Mouse (Mus musculus) embryonic facial prominence, embryonic 11.5 days (tissue): Measurements from ENCODE around the gene Trpc7. TPM values are rescaled to one million over a fixed set of nuclear protein-coding genes. Genes with fewer than 3 reads are reported as not detected.
A peak's percentile ranks its signal among the peaks of the same experiment; 100 is the strongest.

Source experiments
- ATAC-seq: fragments of 200-750 bp; cut with Nextera tagmentation; replicated peaks from 2 replicates; pipeline ENCODE4 v1.8.0; 2017; ENCODE audit warnings: low read depth; ENCODE audit not compliant: insufficient number of reproducible peaks, low FRiP score, low TSS enrichment
- DNase-seq: peaks from one replicate; pipeline ENCODE4 v3.0.0-alpha.2; 2015; ENCODE audit warnings: low spot score
- H3K27ac ChIP-seq: fragments of 300-500 bp; sonication (generic); replicated peaks from 2 replicates; pipeline ENCODE4 v1.5.1; 2014; ENCODE audit warnings: mild to moderate bottlenecking, low read depth, low read length, control low read depth
- H3K27me3 ChIP-seq: fragments of 300-500 bp; sonication (generic); 2 replicates; pipeline ENCODE4 v1.6.1; 2014; ENCODE audit warnings: mild to moderate bottlenecking, low read length, moderate library complexity, mixed read lengths; ENCODE audit not compliant: control insufficient read depth, insufficient read depth
- H3K36me3 ChIP-seq: fragments of 300-500 bp; sonication (generic); replicated peaks from 2 replicates; pipeline ENCODE4 v1.6.1; 2014; ENCODE audit warnings: low read depth, mild to moderate bottlenecking, low read length, moderate library complexity, mixed read lengths; ENCODE audit not compliant: control insufficient read depth, insufficient read depth
- H3K4me1 ChIP-seq: fragments of 300-500 bp; sonication (generic); 2 replicates; pipeline ENCODE4 v1.6.1; 2014; ENCODE audit warnings: low read length, mixed read lengths; ENCODE audit not compliant: control insufficient read depth, insufficient read depth
- H3K4me2 ChIP-seq: fragments of 300-500 bp; sonication (generic); 2 replicates; pipeline ENCODE4 v1.6.1; 2014; ENCODE audit warnings: low read depth, mild to moderate bottlenecking, control low read depth, low read length, moderate library complexity
- H3K4me3 ChIP-seq: fragments of 300-500 bp; sonication (generic); 2 replicates; pipeline ENCODE4 v1.5.1; 2014; ENCODE audit warnings: low read depth, low read length, control low read depth
- H3K9ac ChIP-seq: fragments of 300-500 bp; sonication (generic); replicated peaks from 2 replicates; pipeline ENCODE4 v1.6.1; 2014; ENCODE audit warnings: mild to moderate bottlenecking, control low read depth, low read length
- H3K9me3 ChIP-seq: fragments of 300-500 bp; sonication (generic); replicated peaks from 2 replicates; pipeline ENCODE4 v1.6.1; 2016; ENCODE audit warnings: mild to moderate bottlenecking, low read length, inconsistent platforms, mixed read lengths; ENCODE audit not compliant: control insufficient read depth
- WGBS: fragments of 180-500 bp; shearing (Covaris S2); extraction: QIAGEN DNeasy Blood & Tissue Kit; methylation state at CpG from one replicate; pipeline ENCODE4 v1.1.7; 2014; 5-methylcytosine and 5-hydroxymethylcytosine counted together
- polyA plus RNA-seq: library from polyadenylated mRNA; unstranded; fragments of >200 nt; fragmentation: Nextera tagmentation; extraction: Ambion mirVana; gene quantifications from 2 replicates; pipeline ENCODE4 v1.2.1, GENCODE M21; 2014

The Trpc7 gene
- polyA plus RNA-seq, 1 experiment from 2014 or later: 0.06 TPM

DNA sequence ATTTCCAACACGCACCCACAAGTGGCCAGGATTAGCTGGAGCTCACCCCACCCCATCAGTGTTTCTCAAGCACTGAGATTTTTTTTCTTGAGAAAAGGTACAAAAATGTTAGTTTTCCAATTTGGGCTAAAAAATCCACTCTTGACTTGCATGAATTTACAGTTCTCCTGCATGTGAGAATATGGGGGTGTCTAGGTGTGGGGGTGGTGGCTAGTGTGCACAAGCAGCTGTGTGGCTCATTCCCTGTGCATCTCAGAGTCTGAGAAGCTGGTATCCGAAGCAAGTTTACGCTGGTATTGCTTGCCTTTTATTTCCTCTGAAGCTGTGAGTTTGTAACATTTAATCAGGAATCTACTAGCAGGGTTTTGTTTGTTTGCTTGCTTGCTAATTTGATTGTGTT is 105.1 kb downstream of the Trpc7 start:
- Histone ChIP-seq H3K36me3 (no peaks in the 10 kb centered on the region), H3K4me2 (no peak overlapping the region), H3K9me3 (no peaks in the 10 kb centered on the region), H3K27me3 (no peaks in the 10 kb centered on the region), H3K9ac (no peak overlapping the region), H3K4me1 (no peaks in the 10 kb centered on the region), H3K4me3 (no peak overlapping the region), H3K27ac (no peak overlapping the region)
- no peak for ATAC-seq
- DNase-seq: no peak
- WGBS: 89% methylated on average over 3 of the region's 3 CpGs

DNA sequence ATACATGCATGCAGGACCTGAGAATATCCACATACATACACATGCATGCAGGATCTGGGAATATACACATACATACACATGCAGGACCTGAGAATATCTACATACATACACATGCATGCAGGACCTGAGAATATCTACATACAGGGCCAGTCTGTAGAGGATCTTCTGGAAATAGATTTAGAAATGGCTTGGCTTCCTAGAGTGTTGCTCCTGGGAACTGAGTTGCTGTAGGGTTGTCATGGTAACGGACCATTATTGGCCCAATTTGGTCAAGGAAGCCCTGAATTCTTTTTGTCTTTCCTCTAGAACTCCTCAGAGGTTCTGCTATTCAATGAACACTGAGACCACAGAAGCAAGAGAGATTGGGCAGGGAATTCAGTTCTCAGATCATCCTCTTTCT is 113.2 kb downstream of the Trpc7 start:
- Histone ChIP-seq H3K9ac (no peak overlapping the region), H3K27ac (no peak overlapping the region), H3K27me3 (no peaks in the 10 kb centered on the region), H3K4me1 (no peaks in the 10 kb centered on the region), H3K36me3 (no peaks in the 10 kb centered on the region), H3K4me2 (no peak overlapping the region), H3K4me3 (no peak overlapping the region), H3K9me3 (no peaks in the 10 kb centered on the region)
- 77% methylated on average over 1 of the region's 1 CpGs for WGBS
- DNase-seq (no peak), ATAC-seq (no peak)

DNA sequence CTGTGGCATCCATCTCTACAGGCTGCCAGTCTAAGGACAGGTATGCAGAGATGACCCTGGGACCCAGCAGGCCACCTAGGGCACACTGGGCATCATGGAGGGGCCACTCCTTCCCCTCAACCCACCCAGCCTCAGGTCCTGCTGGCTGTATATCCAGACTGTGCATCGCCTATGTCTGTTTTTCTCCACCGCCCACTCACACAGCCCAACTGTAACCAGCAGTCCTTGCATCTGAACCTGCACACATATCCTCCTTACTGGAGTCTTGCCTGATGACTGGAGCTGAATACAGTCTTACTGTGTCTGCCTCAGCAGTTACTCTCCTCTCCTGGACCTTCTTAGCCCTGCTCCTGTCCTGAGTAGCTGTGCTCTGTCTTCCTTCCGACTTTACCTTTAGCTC is 114.1 kb downstream of the Trpc7 start:
- Histone ChIP-seq H3K27me3 (no peaks in the 10 kb centered on the region), H3K9ac (no peak overlapping the region), H3K9me3 (no peaks in the 10 kb centered on the region), H3K27ac (no peak overlapping the region), H3K4me1 (no peaks in the 10 kb centered on the region), H3K36me3 (no peaks in the 10 kb centered on the region), H3K4me2 (no peak overlapping the region), H3K4me3 (no peak overlapping the region)
- WGBS: 82% methylated on average over 3 of the region's 3 CpGs
- DNase-seq: no peak
- ATAC-seq: no peak

- H3K4me3 ChIP-seq: no peak overlapping the region
- H3K9me3 ChIP-seq: no peaks in the 10 kb centered on the region
- no peak overlapping the region for H3K9ac ChIP-seq
- no peak overlapping the region for H3K27ac ChIP-seq
- H3K4me1 ChIP-seq: no peaks in the 10 kb centered on the region
- no peak for ATAC-seq
- no peaks in the 10 kb centered on the region for H3K36me3 ChIP-seq
- no peak overlapping the region for H3K4me2 ChIP-seq
- 62% methylated on average over 13 of the region's 13 CpGs for WGBS
- H3K27me3 ChIP-seq: no peaks in the 10 kb centered on the region
- no peak for DNase-seq
Observed at GRCm38 (mm10) chr13:56780746-56781469, 114.9 kb downstream of the Trpc7 start.

DNA sequence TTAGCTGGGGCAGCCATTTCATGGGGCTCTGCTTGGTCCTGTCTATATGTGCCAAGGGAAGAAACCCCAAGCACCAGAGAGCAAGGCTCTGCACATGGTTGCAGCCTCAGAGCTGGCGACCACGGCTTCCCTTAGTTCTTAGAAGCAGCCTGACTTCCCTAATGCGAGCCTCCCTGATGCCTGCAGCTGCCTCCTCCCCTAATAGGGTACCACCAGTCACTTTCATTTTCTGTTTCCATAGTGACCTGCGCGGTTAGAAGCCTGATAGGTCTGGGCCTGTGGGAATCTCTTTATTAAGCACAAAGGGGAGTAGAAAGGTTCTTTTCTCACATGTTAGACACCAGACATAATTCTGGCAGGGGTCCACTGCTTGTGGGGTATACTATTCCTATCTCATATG is 121.5 kb downstream of the Trpc7 start:
- whole genome bisulfite sequencing: 50% methylated on average over 5 of the region's 5 CpGs
- peak; percentile 34 for DNase-seq
- H3K4me1 ChIP-seq: no peaks in the 10 kb centered on the region
- no peak overlapping the region for H3K4me2 ChIP-seq
- H3K36me3 ChIP-seq: no peaks in the 10 kb centered on the region
- no peaks in the 10 kb centered on the region for H3K27me3 ChIP-seq
- no peak overlapping the region for H3K4me3 ChIP-seq
- no peak overlapping the region for H3K27ac ChIP-seq
- no peak overlapping the region for H3K9ac ChIP-seq
- ATAC-seq: no peak; the same call in 1 of the 2 replicates
- H3K9me3 ChIP-seq: no peaks in the 10 kb centered on the region

DNA sequence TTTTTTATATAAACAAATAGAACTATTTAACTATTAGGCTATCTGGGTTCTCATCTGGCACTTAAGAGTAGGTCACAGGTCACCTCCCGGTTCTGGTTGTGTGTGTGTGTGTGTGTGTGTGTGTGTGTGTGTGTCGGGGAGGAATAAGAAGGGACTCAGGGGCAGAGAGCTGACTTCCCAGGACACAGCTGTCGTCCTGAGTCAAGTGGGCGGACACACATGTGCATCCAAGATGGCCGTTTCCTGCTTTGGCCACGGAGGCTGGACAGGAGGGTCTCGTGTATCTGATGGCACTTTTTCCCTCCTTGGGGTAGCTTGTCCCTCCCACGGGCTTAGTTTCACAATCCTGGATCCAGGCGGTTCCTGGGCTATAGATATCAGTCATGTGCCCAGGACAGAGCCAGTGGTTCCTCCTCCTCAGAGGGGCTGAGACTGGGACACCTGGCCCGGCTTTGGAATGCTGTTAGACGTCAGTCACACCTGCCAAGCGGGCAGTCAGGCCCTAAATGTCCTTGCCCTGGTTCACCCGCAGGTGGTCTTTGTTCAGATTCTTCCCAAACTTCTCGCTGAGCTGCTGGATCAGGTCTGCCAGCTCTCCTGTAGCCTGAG is 122.4 kb downstream of the Trpc7 start:
- Histone ChIP-seq H3K27me3 (no peaks in the 10 kb centered on the region), H3K27ac (no peak overlapping the region), H3K9me3 (no peaks in the 10 kb centered on the region), H3K4me2 (no peak overlapping the region), H3K4me1 (no peaks in the 10 kb centered on the region), H3K9ac (no peak overlapping the region), H3K4me3 (no peak overlapping the region), H3K36me3 (no peaks in the 10 kb centered on the region)
- WGBS: 58% methylated on average over 14 of the region's 14 CpGs
- DNase-seq (no peak), ATAC-seq (no peak)

DNA sequence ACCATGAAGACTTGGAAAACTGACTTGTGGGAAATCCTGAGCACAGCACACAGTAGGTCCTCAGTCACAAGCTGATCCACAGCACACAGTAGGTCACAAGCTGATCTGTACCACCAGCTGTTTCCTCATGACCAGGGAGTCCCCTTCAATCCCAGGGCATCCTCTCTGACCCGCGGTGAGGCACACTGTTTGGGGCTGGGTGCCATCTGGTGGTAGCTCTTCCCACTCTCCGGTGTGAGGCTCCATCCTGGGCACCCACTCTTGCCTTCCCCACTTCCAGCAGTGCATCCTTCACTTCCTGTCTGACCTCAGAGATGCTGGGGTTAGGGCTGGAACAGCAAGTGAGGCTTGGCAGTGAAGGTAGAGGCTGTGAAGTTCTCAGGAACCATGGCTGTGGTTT is 123.2 kb downstream of the Trpc7 start:
- no peak for ATAC-seq
- 50% methylated on average over 3 of the region's 3 CpGs for WGBS

DNA sequence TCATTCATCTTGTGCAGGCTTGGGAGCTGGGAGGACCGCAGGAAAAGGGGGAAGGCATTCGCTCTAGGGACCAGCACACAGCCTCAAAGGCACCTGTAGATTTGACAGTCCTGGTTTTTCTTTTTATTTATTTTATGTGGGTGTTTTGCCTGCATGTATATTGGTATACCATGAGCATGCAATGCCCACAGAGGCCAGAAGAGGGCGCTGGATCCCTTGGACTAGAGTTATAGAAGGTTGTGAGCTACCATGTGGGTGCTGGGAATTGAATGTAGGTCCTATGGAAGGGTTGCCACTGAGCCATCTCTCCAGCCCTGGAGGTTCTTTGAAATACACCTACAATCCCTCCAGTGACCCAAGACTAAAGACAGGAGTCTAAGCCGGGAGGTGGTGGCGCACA is 125.0 kb downstream of the Trpc7 start:
- no peak overlapping the region for H3K27ac ChIP-seq
- no peaks in the 10 kb centered on the region for H3K9me3 ChIP-seq
- no peaks in the 10 kb centered on the region for H3K4me1 ChIP-seq
- H3K36me3 ChIP-seq: no peaks in the 10 kb centered on the region
- DNase-seq (no peak), ATAC-seq (no peak)
- H3K4me2 ChIP-seq: no peak overlapping the region
- no peak overlapping the region for H3K4me3 ChIP-seq
- H3K27me3 ChIP-seq: no peaks in the 10 kb centered on the region
- WGBS: 68% methylated on average over 5 of the region's 5 CpGs
- no peak overlapping the region for H3K9ac ChIP-seq

More for the DNA sequence above, 123.2 kb downstream of the Trpc7 start:
- H3K9me3 ChIP-seq: no peaks in the 10 kb centered on the region
- no peaks in the 10 kb centered on the region for H3K27me3 ChIP-seq
- H3K27ac ChIP-seq: no peak overlapping the region
- no peak overlapping the region for H3K4me3 ChIP-seq
- no peaks in the 10 kb centered on the region for H3K36me3 ChIP-seq
- H3K4me1 ChIP-seq: no peaks in the 10 kb centered on the region
- no peak overlapping the region for H3K9ac ChIP-seq
- no peak overlapping the region for H3K4me2 ChIP-seq
- DNase-seq: no peak
